Mouse (Mus musculus) liver, embryonic 13.5 days (tissue): ENCODE results near the gene Tnfrsf1a. TPM values are rescaled to one million over a fixed set of nuclear protein-coding genes. Genes with fewer than 3 reads are reported as not detected.

ENCODE experiments used
- ATAC-seq: fragments of 200-750 bp; cut with Nextera tagmentation; 2 replicates; pipeline ENCODE4 v1.8.0; 2017; ENCODE audit warnings: low read depth, mild to moderate bottlenecking, moderate number of reproducible peaks, moderate library complexity
- DNase-seq: peaks from one replicate; pipeline ENCODE4 v3.0.0; 2022
- H3K27ac ChIP-seq: fragments of 300-500 bp; sonication (generic); 2 replicates; pipeline ENCODE4 v1.5.1; 2015; ENCODE audit warnings: moderate library complexity, mild to moderate bottlenecking, inconsistent platforms
- H3K27me3 ChIP-seq: fragments of 300-500 bp; sonication (generic); 2 replicates; pipeline ENCODE4 v1.6.1; 2015; ENCODE audit warnings: mild to moderate bottlenecking, inconsistent platforms
- H3K36me3 ChIP-seq: fragments of 300-500 bp; sonication (generic); 2 replicates; pipeline ENCODE4 v1.6.1; 2015; ENCODE audit warnings: mild to moderate bottlenecking, inconsistent platforms
- H3K4me1 ChIP-seq: fragments of 300-500 bp; sonication (generic); replicated peaks from 2 replicates; pipeline ENCODE4 v1.6.1; 2015; ENCODE audit warnings: inconsistent platforms
- H3K4me2 ChIP-seq: fragments of 300-500 bp; sonication (generic); 2 replicates; pipeline ENCODE4 v1.6.1; 2015; ENCODE audit warnings: inconsistent platforms, mild to moderate bottlenecking, moderate library complexity
- H3K4me3 ChIP-seq: fragments of 300-500 bp; sonication (generic); replicated peaks from 2 replicates; pipeline ENCODE4 v1.5.1; 2015; ENCODE audit warnings: mild to moderate bottlenecking, inconsistent platforms
- H3K9ac ChIP-seq: fragments of 300-500 bp; sonication (generic); 2 replicates; pipeline ENCODE4 v1.6.1; 2015; ENCODE audit warnings: mild to moderate bottlenecking, inconsistent platforms
- H3K9me3 ChIP-seq: fragments of 300-500 bp; sonication (generic); replicated peaks from 2 replicates; pipeline ENCODE4 v1.6.1; 2016; ENCODE audit warnings: inconsistent platforms
- WGBS: fragments of 180-500 bp; shearing (Covaris S2); methylation state at CpG from one replicate; pipeline ENCODE4 v1.1.7; 2015; ENCODE audit not compliant: insufficient replicate concordance; 5-methylcytosine and 5-hydroxymethylcytosine counted together
- polyA plus RNA-seq: library from polyadenylated mRNA; unstranded; fragments of >200 nt; fragmentation: Nextera tagmentation; extraction: Ambion mirVana; gene quantifications from 2 replicates; pipeline ENCODE4 v1.2.1, GENCODE M21; 2015

The Tnfrsf1a gene
- polyA plus RNA-seq, 1 experiment from 2014 or later = 19.6 TPM

GRCm38 (mm10) chr6:125377042-125377441 is 27.9 kb downstream of the Tnfrsf1a start:
- ATAC-seq (no peak), DNase-seq (no peak)
- no peak overlapping the region for H3K9ac ChIP-seq
- H3K4me2 ChIP-seq = no peak overlapping the region
- H3K4me3 ChIP-seq = no peak overlapping the region
- H3K27ac ChIP-seq = no peak overlapping the region
- H3K9me3 ChIP-seq = no peaks in the 10 kb centered on the region
- 63% methylated on average over 6 of the region's 6 CpGs for WGBS
- H3K4me1 ChIP-seq = peaks cover 26% of the 10 kb centered on the region
- H3K36me3 ChIP-seq = no peaks in the 10 kb centered on the region
- peaks cover 43% of the 10 kb centered on the region for H3K27me3 ChIP-seq

GRCm38 (mm10) chr6:125377582-125378451 is 28.7 kb downstream of the Tnfrsf1a start:
- Histone ChIP-seq H3K9me3 (no peaks in the 10 kb centered on the region), H3K4me1 (peaks cover 26% of the 10 kb centered on the region), H3K4me3 (no peak overlapping the region), H3K36me3 (no peaks in the 10 kb centered on the region), H3K27me3 (peaks cover 48% of the 10 kb centered on the region), H3K9ac (no peak overlapping the region), H3K4me2 (peak overlapping the region; percentile 15), H3K27ac (no peak overlapping the region)
- DNase-seq = peak; percentile 55
- peak; percentile 61 for ATAC-seq
- 35% methylated on average over 16 of the region's 16 CpGs for WGBS

GRCm38 (mm10) chr6:125378621-125379020 is 29.5 kb downstream of the Tnfrsf1a start:
- DNase-seq = no peak
- ATAC-seq = no peak
- Histone ChIP-seq H3K27me3 (peaks cover 50% of the 10 kb centered on the region), H3K9me3 (no peaks in the 10 kb centered on the region), H3K4me3 (no peak overlapping the region), H3K36me3 (no peaks in the 10 kb centered on the region), H3K4me2 (peak overlapping the region; percentile 15), H3K4me1 (peaks cover 26% of the 10 kb centered on the region), H3K27ac (no peak overlapping the region), H3K9ac (no peak overlapping the region)
- 23% methylated on average over 6 of the region's 6 CpGs for WGBS

GRCm38 (mm10) chr6:125379781-125380180 is 30.6 kb downstream of the Tnfrsf1a start:
- Histone ChIP-seq H3K4me1 (peaks cover 26% of the 10 kb centered on the region), H3K4me2 (peak overlapping the region; percentile 61), H3K36me3 (no peaks in the 10 kb centered on the region), H3K9ac (no peak overlapping the region; the same call in 1 of the 2 replicates), H3K4me3 (peak overlapping the region; percentile 36), H3K27ac (no peak overlapping the region), H3K9me3 (no peaks in the 10 kb centered on the region), H3K27me3 (peaks cover 50% of the 10 kb centered on the region)
- 11% methylated on average over 9 of the region's 9 CpGs for WGBS
- no peak for ATAC-seq
- no peak for DNase-seq

DNA sequence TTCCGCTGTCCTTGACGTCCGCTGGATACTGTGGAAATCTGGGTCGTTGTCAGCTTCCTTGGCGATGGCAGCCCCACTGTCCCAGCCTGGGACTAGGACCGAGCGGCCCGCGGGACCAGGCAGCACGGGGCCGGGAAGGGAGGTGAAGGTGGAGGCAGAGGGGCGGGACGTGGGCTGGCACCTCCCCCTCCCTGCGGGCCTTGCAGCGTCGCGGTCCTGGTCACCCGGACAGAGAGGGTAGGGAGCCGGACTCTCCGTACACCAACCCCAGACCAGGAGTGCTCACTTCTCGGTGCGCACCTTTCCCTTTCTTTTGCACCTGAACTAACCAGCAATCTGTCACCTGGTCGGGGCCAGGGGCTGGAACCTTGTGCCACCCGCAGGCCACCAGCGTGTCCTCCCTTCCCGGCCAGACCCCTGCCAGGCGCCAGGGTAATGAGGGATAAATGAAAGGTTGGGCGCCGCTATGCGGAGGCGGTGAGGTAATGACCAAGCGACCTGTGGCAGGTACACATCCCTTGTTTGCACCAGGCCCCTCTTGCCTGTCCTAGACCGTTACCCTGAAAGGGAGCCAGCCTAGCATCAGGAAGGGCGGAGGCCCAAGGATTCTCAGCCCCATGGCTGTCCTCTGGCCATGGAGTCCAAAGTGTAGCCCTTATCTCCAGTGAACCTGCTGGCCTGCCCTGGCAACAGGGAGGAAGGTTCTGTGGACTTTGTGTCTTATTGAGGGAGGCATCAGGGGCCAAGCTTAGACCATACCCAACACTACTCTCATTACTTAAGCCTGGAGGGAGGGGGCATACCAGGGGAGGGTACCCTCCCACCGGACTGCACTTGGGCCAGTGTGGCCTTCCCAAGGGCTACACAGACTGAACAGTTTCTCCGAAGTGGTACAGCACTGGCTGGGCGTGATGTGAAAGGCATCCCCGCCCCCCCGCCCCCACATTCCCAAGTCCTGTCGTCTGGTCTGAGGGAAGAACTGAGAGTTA is 31.5 kb downstream of the Tnfrsf1a start, which contains the start of gene Plekhg6:
TSS of gene Plekhg6 (minus strand) at position 422 of the 989 bp plus-strand sequence.
- peak within 1 kb of the TSS; percentile 36 for H3K4me3 ChIP-seq
- peak; percentile 56 for ATAC-seq
- H3K27ac ChIP-seq = no peak within 1 kb of the TSS
- peak within 1 kb of the TSS; percentile 17; the same call in 1 of the 2 replicates for H3K9ac ChIP-seq
- no peaks in the 10 kb centered on the region for H3K36me3 ChIP-seq
- H3K4me2 ChIP-seq = peak within 1 kb of the TSS; percentile 61
- H3K9me3 ChIP-seq = no peaks in the 10 kb centered on the region
- peaks cover 26% of the 10 kb centered on the region for H3K4me1 ChIP-seq
- 12% methylated on average over 39 of the region's 40 CpGs for WGBS
- DNase-seq = no peak
- H3K27me3 ChIP-seq = peaks cover 50% of the 10 kb centered on the region

- WGBS = 44% methylated on average over 2 of the region's 2 CpGs
Measured at GRCm38 (mm10) chr6:125382024-125382423, 32.9 kb downstream of the Tnfrsf1a start.

DNA sequence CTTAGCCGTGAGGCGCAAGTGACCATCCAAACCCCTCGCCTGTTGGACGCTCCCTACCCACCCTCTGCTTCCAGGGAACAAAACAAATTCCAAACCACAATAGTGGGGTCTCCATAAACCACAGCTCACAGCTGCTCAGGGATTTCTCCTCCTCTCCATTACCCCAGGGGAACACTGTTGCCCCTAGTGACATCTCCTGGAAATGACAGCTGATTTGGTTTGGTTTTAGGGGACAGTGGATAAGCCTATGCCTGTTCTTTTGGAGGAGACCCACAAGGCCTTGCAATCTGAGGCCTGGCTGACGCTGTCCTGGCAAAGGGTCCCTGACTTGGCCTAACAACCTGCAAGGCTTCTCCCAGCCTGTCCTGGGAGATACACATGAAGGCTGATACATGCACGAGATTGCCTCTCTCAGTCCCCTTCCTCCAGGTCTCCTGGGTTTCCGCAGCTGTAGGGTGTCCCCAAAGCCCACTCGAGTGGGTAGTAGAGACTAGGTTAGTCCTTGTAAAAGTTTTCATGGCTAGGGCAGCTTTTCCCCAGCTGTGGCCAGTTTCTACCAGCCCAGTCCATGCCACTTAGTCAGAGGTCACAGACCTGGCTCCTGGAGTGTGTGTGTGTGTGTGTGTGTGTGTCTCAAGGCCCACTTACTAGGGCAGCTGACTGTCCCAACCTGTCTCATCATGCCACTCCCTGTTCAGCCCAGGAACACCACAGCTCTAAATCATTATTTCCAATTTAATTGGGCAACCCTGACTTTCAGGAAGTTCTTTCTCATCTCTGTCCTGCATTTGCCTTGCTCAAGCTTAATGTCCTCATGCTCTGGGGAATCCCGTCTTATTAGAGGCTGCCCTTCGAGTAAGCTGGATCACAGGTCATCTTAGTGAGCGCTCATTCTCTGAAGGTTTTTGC is 36.2 kb downstream of the Tnfrsf1a start:
- no peaks in the 10 kb centered on the region for H3K36me3 ChIP-seq
- ATAC-seq (no peak), DNase-seq (no peak)
- 57% methylated on average over 11 of the region's 11 CpGs for WGBS
- no peak overlapping the region for H3K4me2 ChIP-seq
- H3K9ac ChIP-seq = no peak overlapping the region
- no peaks in the 10 kb centered on the region for H3K9me3 ChIP-seq
- peaks cover 28% of the 10 kb centered on the region for H3K27me3 ChIP-seq
- H3K4me1 ChIP-seq = peaks cover 7% of the 10 kb centered on the region
- no peak overlapping the region for H3K4me3 ChIP-seq
- no peak overlapping the region for H3K27ac ChIP-seq

More at GRCm38 (mm10) chr6:125382024-125382423, 32.9 kb downstream of the Tnfrsf1a start:
- no peak overlapping the region for H3K27ac ChIP-seq
- DNase-seq = no peak
- peaks cover 26% of the 10 kb centered on the region for H3K4me1 ChIP-seq
- H3K9me3 ChIP-seq = no peaks in the 10 kb centered on the region
- H3K27me3 ChIP-seq = peaks cover 50% of the 10 kb centered on the region
- no peak for ATAC-seq
- no peaks in the 10 kb centered on the region for H3K36me3 ChIP-seq
- H3K9ac ChIP-seq = no peak overlapping the region
- no peak overlapping the region for H3K4me2 ChIP-seq
- H3K4me3 ChIP-seq = no peak overlapping the region

GRCm38 (mm10) chr6:125386080-125386479 is 36.9 kb downstream of the Tnfrsf1a start:
- peaks cover 20% of the 10 kb centered on the region for H3K27me3 ChIP-seq
- no peaks in the 10 kb centered on the region; the same call in 1 of the 2 replicates for H3K4me1 ChIP-seq
- no peak overlapping the region for H3K27ac ChIP-seq
- H3K9me3 ChIP-seq = no peaks in the 10 kb centered on the region
- no peak overlapping the region for H3K9ac ChIP-seq
- H3K4me3 ChIP-seq = no peak overlapping the region
- no peak for DNase-seq
- WGBS = 49% methylated on average over 6 of the region's 6 CpGs
- no peak overlapping the region for H3K4me2 ChIP-seq
- H3K36me3 ChIP-seq = no peaks in the 10 kb centered on the region
- peak; percentile 64 for ATAC-seq

DNA sequence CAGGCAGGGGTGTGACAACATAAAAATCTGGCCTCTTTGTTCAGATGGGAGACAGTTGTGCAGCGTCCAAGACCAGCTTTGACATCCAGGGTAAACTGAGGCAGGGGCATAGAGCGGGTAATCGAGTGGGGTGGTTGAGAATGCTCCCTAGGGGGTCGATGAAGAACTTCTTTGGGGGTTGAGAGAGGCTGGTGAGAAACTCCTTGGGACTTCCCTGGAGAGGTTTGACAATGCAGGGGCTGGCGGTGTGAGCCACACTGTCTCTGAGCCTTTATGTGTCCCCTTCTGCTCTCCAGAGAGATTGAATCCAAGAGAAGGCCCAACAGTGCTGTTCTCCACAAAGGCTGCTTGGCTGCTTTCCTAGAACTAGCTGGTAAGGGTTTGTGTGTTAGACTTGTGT is 40.7 kb downstream of the Tnfrsf1a start:
- H3K36me3 ChIP-seq = no peaks in the 10 kb centered on the region
- ATAC-seq = no peak
- H3K27ac ChIP-seq = no peak overlapping the region
- no peaks in the 10 kb centered on the region for H3K9me3 ChIP-seq
- no peak for DNase-seq
- no peak overlapping the region for H3K4me3 ChIP-seq
- no peaks in the 10 kb centered on the region; the same call in 1 of the 2 replicates for H3K4me1 ChIP-seq
- no peaks in the 10 kb centered on the region for H3K27me3 ChIP-seq
- no peak overlapping the region for H3K9ac ChIP-seq
- no peak overlapping the region for H3K4me2 ChIP-seq
- 72% methylated on average over 5 of the region's 5 CpGs for WGBS
